Mouse (Mus musculus): ENCODE results near the gene Gm26620. TPM values are rescaled to one million over a fixed set of nuclear protein-coding genes. Genes with fewer than 3 reads are reported as not detected.

Gene Gm26620
- total and polyA plus RNA-seq, 3 experiments = 0.52 to 4.2 (median 1.9) TPM

- peaks cover 2% of the 10 kb centered on the region for H3K9me3 ChIP-seq (replicated peaks; ENCODE audit: low read length)
- peaks cover 2 to 23% of the 10 kb centered on the region in 2 experiments for H3K36me3 ChIP-seq (replicated peaks in 1 of 2; ENCODE audit: control insufficient read depth in 1 of 2, insufficient read depth in 1 of 2, low read length in 1 of 2)
- peak; percentile 84 for DNase-seq (ENCODE audit: extremely low read depth)
- no peaks in the 10 kb centered on the region; the same call in 1 of the 2 replicates for H3K79me2 ChIP-seq (replicated peaks; ENCODE audit: control insufficient read depth, extremely low read depth, insufficient read depth, poor library complexity, severe bottlenecking)
- dilution Hi-C loops (cut with MboI; ENCODE audit: extremely low pct_ligation_motif_present, extremely low pct_unique_long_range_greater_than_20kb, low sequenced_read_pairs) = no loop called here
- no peaks in the 10 kb centered on the region for H3K27me3 ChIP-seq (replicated peaks)
- TF ChIP-seq NRF1 (IDR thresholded peaks at IDR 0.05; ENCODE audit: low read depth, low read length) (no peak; the same call in 1 of the 2 replicates), SMC3 (IDR thresholded peaks at IDR 0.05; ENCODE audit: low read depth, low read length) (no peak), CHD1 (IDR thresholded peaks at IDR 0.05; ENCODE audit: low read depth, low read length) (no peak), POLR2A (IDR thresholded peaks at IDR 0.05; ENCODE audit: low read depth, low read length) (peak; percentile 74), BHLHE40 (IDR thresholded peaks at IDR 0.05; ENCODE audit: low read depth, low read length) (no peak), RAD21 (IDR thresholded peaks at IDR 0.05; ENCODE audit: low read depth, low read length) (no peak), ZNF384 (IDR thresholded peaks at IDR 0.05; ENCODE audit: low read depth, low read length) (peak; percentile 90), SIN3A (IDR thresholded peaks at IDR 0.05; ENCODE audit: low read length) (peak; percentile 82; the same call in 1 of the 2 replicates), ETS1 (conservative IDR thresholded peaks at IDR 0.05; ENCODE audit: low read depth, low read length) (peak; percentile 28; the same call in 1 of the 2 replicates), MAZ (IDR thresholded peaks at IDR 0.05; ENCODE audit: low read depth, low read length) (no peak), IRF4 (IDR thresholded peaks at IDR 0.05; ENCODE audit: low read depth, low read length) (peak; percentile 84), KAT2A (IDR thresholded peaks at IDR 0.05; ENCODE audit: insufficient replicate concordance, low read length) (no peak), HCFC1 (IDR thresholded peaks at IDR 0.05; ENCODE audit: low read depth, low read length) (peak; percentile 75), ZC3H11A (IDR thresholded peaks at IDR 0.05; ENCODE audit: low read depth, low read length) (no peak), JUND (conservative IDR thresholded peaks at IDR 0.05; ENCODE audit: low read depth, low read length) (peak; percentile 34; the same call in 1 of the 2 replicates), GABPA (IDR thresholded peaks at IDR 0.05; ENCODE audit: insufficient replicate concordance, low read depth, low read length) (no peak), NELFE (IDR thresholded peaks at IDR 0.05; ENCODE audit: low read depth, low read length) (peak; percentile 68), USF1 (IDR thresholded peaks at IDR 0.05; ENCODE audit: low read depth, low read length) (no peak), CHD2 (IDR thresholded peaks at IDR 0.05; ENCODE audit: low read length) (no peak), TCF12 (IDR thresholded peaks at IDR 0.05; ENCODE audit: low read depth, low read length) (peak; percentile 71; the same call in 1 of the 2 replicates), EP300 (IDR thresholded peaks at IDR 0.05; ENCODE audit: low read length) (peak; percentile 75), ELF1 (IDR thresholded peaks at IDR 0.05; ENCODE audit: low read depth, low read length) (peak; percentile 99), MEF2A (IDR thresholded peaks at IDR 0.05; ENCODE audit: borderline replicate concordance, low read depth, low read length) (peak; percentile 35; the same call in 1 of the 2 replicates), UBTF (IDR thresholded peaks at IDR 0.05; ENCODE audit: low read depth, low read length) (no peak), MXI1 (IDR thresholded peaks at IDR 0.05; ENCODE audit: low read depth, low read length) (peak; percentile 57; the same call in 1 of the 2 replicates), MAX (IDR thresholded peaks at IDR 0.05; ENCODE audit: low read length) (no peak), ZKSCAN1 (IDR thresholded peaks at IDR 0.05; ENCODE audit: borderline replicate concordance, low read depth, low read length) (no peak), TBP (conservative IDR thresholded peaks at IDR 0.05; ENCODE audit: low read depth, low read length) (peak; percentile 76), JUN (IDR thresholded peaks at IDR 0.05; ENCODE audit: insufficient read depth, low read depth, low read length) (no peak), MAFK (IDR thresholded peaks at IDR 0.05; ENCODE audit: insufficient replicate concordance, low read length) (no peak), USF2 (conservative IDR thresholded peaks at IDR 0.05; ENCODE audit: low read depth, low read length) (no peak), POLR2AphosphoS2 (IDR thresholded peaks at IDR 0.05; ENCODE audit: low read depth, low read length) (no peak), E2F4 (IDR thresholded peaks at IDR 0.05; ENCODE audit: insufficient replicate concordance, low read depth, low read length) (no peak), RCOR1 (conservative IDR thresholded peaks at IDR 0.05; ENCODE audit: low read depth, low read length) (no peak), PAX5 (IDR thresholded peaks at IDR 0.05; ENCODE audit: low read length) (no peak), ZMIZ1 (IDR thresholded peaks at IDR 0.05; ENCODE audit: low read depth, low read length) (no peak), CTCF (conservative IDR thresholded peaks at IDR 0.05 in 1 of 2, IDR thresholded peaks at IDR 0.05 in 1 of 2; ENCODE audit: low read depth in 2 of 2, low read length in 2 of 2) (no peak), MYC (IDR thresholded peaks at IDR 0.05; ENCODE audit: low read depth, low read length) (0 out of 2 replicates have a peak, but pooled peaks have one; percentile 17)
- peak overlapping the region; percentile 14 for H3K9ac ChIP-seq (ENCODE audit: insufficient read depth, low read depth)
- in situ Hi-C loops (cut with MboI; ENCODE audit: low pct_ligation_motif_present, low pct_unique_long_range_greater_than_20kb, low sequenced_read_pairs) = no loop called here
- peak overlapping the region; percentile 38 to 58 (median 55) for H3K4me3 ChIP-seq (replicated peaks in 1 of 3; ENCODE audit: low read depth in 2 of 3, low read length in 2 of 3, poor library complexity in 1 of 3)
- H3K27ac ChIP-seq (ENCODE audit: insufficient read depth, low read depth) = peak overlapping the region; percentile 47; the same call in 1 of the 2 replicates
- peak overlapping the region; percentile 64 for H3K4me2 ChIP-seq (ENCODE audit: insufficient read depth, low read depth, poor library complexity, severe bottlenecking)
- peaks cover 16 to 51% of the 10 kb centered on the region in 2 experiments for H3K4me1 ChIP-seq (ENCODE audit: control insufficient read depth in 1 of 2, insufficient read depth in 2 of 2)
These were observed 39.6 kb downstream of the Gm26620 start for GRCm38 (mm10) chr1:170924485-170924884.

All from CH12.LX (cell line).